Mouse (Mus musculus) lung, embryonic 14.5 days (tissue): ENCODE results near the gene Rps6ka1. TPM values are rescaled to one million over a fixed set of nuclear protein-coding genes. Genes with fewer than 3 reads are reported as not detected.
"Not testable (repeated sequence)": the region's sequence is repeated elsewhere in the genome, so short reads cannot be mapped to it uniquely, and the experiment has no call there.

Experiments
- ATAC-seq: fragments of 200-750 bp; cut with Nextera tagmentation; 2 replicates; pipeline ENCODE4 v1.8.0; 2017; ENCODE audit warnings: mild to moderate bottlenecking, moderate TSS enrichment, moderate library complexity; ENCODE audit not compliant: insufficient read depth
- DNase-seq: peaks from one replicate; pipeline ENCODE4 v3.0.0-alpha.2; 2015
- H3K27ac ChIP-seq: fragments of 300-500 bp; sonication (generic); 2 replicates; pipeline ENCODE4 v1.5.1; 2014; ENCODE audit warnings: low read depth, mild to moderate bottlenecking, moderate library complexity
- H3K27me3 ChIP-seq: fragments of 300-500 bp; sonication (generic); 2 replicates; pipeline ENCODE4 v1.6.1; 2014; ENCODE audit warnings: low read length, control low read depth; ENCODE audit not compliant: insufficient read depth
- H3K36me3 ChIP-seq: fragments of 300-500 bp; sonication (generic); 2 replicates; pipeline ENCODE4 v1.6.1; 2014; ENCODE audit warnings: control low read depth; ENCODE audit not compliant: insufficient read depth
- H3K4me1 ChIP-seq: fragments of 300-500 bp; sonication (generic); 2 replicates; pipeline ENCODE4 v1.6.1; 2014; ENCODE audit warnings: antibody characterized with exemption, control low read depth; ENCODE audit not compliant: insufficient read depth
- H3K4me2 ChIP-seq: fragments of 300-500 bp; sonication (generic); 2 replicates; pipeline ENCODE4 v1.6.1; 2014; ENCODE audit warnings: mild to moderate bottlenecking
- H3K4me3 ChIP-seq: fragments of 300-500 bp; sonication (generic); 2 replicates; pipeline ENCODE4 v1.5.1; 2014; ENCODE audit warnings: low read depth, low read length
- H3K9ac ChIP-seq: fragments of 300-500 bp; sonication (generic); 2 replicates; pipeline ENCODE4 v1.6.1; 2014
- H3K9me3 ChIP-seq: fragments of 300-500 bp; sonication (generic); 2 replicates; pipeline ENCODE4 v1.6.1; 2016; ENCODE audit warnings: low read depth, low read length, control low read depth
- CTCF ChIP-seq: IDR thresholded peaks from 2 replicates; pipeline ENCODE4 v1.5.1; 2016; ENCODE audit warnings: antibody characterized with exemption, low read depth
- WGBS: fragments of 180-500 bp; shearing (Covaris S2); extraction: QIAGEN DNeasy Blood & Tissue Kit; methylation state at CpG from one replicate; pipeline ENCODE4 v1.1.7; 2014; 5-methylcytosine and 5-hydroxymethylcytosine counted together
- polyA plus RNA-seq: library from polyadenylated mRNA; unstranded; fragments of >200 nt; fragmentation: Nextera tagmentation; extraction: Ambion mirVana; gene quantifications from 2 replicates; pipeline ENCODE4 v1.2.1, GENCODE M21; 2014

Gene Rps6ka1
- polyA plus RNA-seq, 1 experiment from 2014 or later, result 49.5 TPM

GRCm38 (mm10) chr4:133854621-133855020 is 33.0 kb downstream of the Rps6ka1 start:
- DNase-seq, result no peak
- Histone ChIP-seq H3K27ac (no peak overlapping the region), H3K36me3 (peaks cover 30% of the 10 kb centered on the region), H3K9ac (no peak overlapping the region), H3K4me1 (no peaks in the 10 kb centered on the region), H3K4me3 (no peak overlapping the region), H3K4me2 (no peak overlapping the region), H3K27me3 (no peaks in the 10 kb centered on the region), H3K9me3 (no peaks in the 10 kb centered on the region)
- WGBS, result 89% methylated on average over 4 of the region's 4 CpGs
- no peak for ATAC-seq
- no peak for TF ChIP-seq CTCF

- Histone ChIP-seq H3K4me1 (no peaks in the 10 kb centered on the region), H3K4me2 (no peak overlapping the region), H3K9me3 (no peaks in the 10 kb centered on the region), H3K9ac (no peak overlapping the region), H3K36me3 (peaks cover 24% of the 10 kb centered on the region), H3K27me3 (no peaks in the 10 kb centered on the region), H3K4me3 (no peak overlapping the region), H3K27ac (no peak overlapping the region)
- DNase-seq (no peak), ATAC-seq (no peak)
- no peak for TF ChIP-seq CTCF
- WGBS, result 48% methylated on average over 10 of the region's 10 CpGs
These were observed 34.0 kb downstream of the Rps6ka1 start for GRCm38 (mm10) chr4:133853630-133854029.

- TF ChIP-seq CTCF, result no peak
- ATAC-seq, result no peak
These were observed 41.0 kb downstream of the Rps6ka1 start for GRCm38 (mm10) chr4:133846625-133847024.

GRCm38 (mm10) chr4:133845060-133845459 is 42.5 kb downstream of the Rps6ka1 start:
- Histone ChIP-seq H3K36me3 (peaks cover 10% of the 10 kb centered on the region; the same call in 1 of the 2 replicates), H3K4me2 (no peak overlapping the region), H3K27me3 (no peaks in the 10 kb centered on the region), H3K4me1 (no peaks in the 10 kb centered on the region), H3K9me3 (no peaks in the 10 kb centered on the region), H3K9ac (no peak overlapping the region), H3K4me3 (no peak overlapping the region), H3K27ac (no peak overlapping the region)
- no peak for TF ChIP-seq CTCF
- ATAC-seq (no peak), DNase-seq (no peak)
- WGBS, result 87% methylated on average over 9 of the region's 9 CpGs

More at GRCm38 (mm10) chr4:133846625-133847024, 41.0 kb downstream of the Rps6ka1 start:
- H3K4me2 ChIP-seq, result no peak overlapping the region
- H3K4me1 ChIP-seq, result no peaks in the 10 kb centered on the region
- no peak overlapping the region for H3K9ac ChIP-seq
- no peak for DNase-seq
- no peaks in the 10 kb centered on the region for H3K9me3 ChIP-seq
- H3K27ac ChIP-seq, result no peak overlapping the region
- no peaks in the 10 kb centered on the region for H3K27me3 ChIP-seq
- WGBS, result 75% methylated on average over 1 of the region's 1 CpGs
- H3K4me3 ChIP-seq, result no peak overlapping the region
- H3K36me3 ChIP-seq, result peaks cover 24% of the 10 kb centered on the region

GRCm38 (mm10) chr4:133844209-133844841 is 43.3 kb downstream of the Rps6ka1 start:
- H3K9me3 ChIP-seq, result no peaks in the 10 kb centered on the region
- H3K4me2 ChIP-seq, result no peak overlapping the region
- peaks cover 9% of the 10 kb centered on the region; the same call in 1 of the 2 replicates for H3K36me3 ChIP-seq
- DNase-seq (no peak), ATAC-seq (no peak)
- no peak overlapping the region for H3K4me3 ChIP-seq
- 53% methylated on average over 14 of the region's 14 CpGs for WGBS
- H3K4me1 ChIP-seq, result no peaks in the 10 kb centered on the region
- no peak overlapping the region for H3K9ac ChIP-seq
- H3K27ac ChIP-seq, result no peak overlapping the region
- no peak for TF ChIP-seq CTCF
- H3K27me3 ChIP-seq, result no peaks in the 10 kb centered on the region

- Histone ChIP-seq H3K4me2 (no peak overlapping the region), H3K36me3 (peaks cover 6% of the 10 kb centered on the region; the same call in 1 of the 2 replicates), H3K9me3 (no peaks in the 10 kb centered on the region), H3K27ac (no peak overlapping the region), H3K4me3 (no peak overlapping the region), H3K27me3 (no peaks in the 10 kb centered on the region), H3K4me1 (no peaks in the 10 kb centered on the region), H3K9ac (no peak overlapping the region)
- WGBS, result 85% methylated on average over 9 of the region's 10 CpGs
- no peak for TF ChIP-seq CTCF
- no peak for ATAC-seq
- DNase-seq, result no peak
These were observed 44.4 kb downstream of the Rps6ka1 start for GRCm38 (mm10) chr4:133842992-133843737.

- not testable (repeated sequence) for H3K4me2 ChIP-seq, H3K4me3 ChIP-seq, H3K9me3 ChIP-seq, H3K4me1 ChIP-seq, H3K27ac ChIP-seq, H3K9ac ChIP-seq, DNase-seq, H3K27me3 ChIP-seq, ATAC-seq, H3K36me3 ChIP-seq
- 78% methylated on average over 7 of the region's 7 CpGs for WGBS
These were observed 45.7 kb downstream of the Rps6ka1 start for GRCm38 (mm10) chr4:133841756-133842483.
